Mouse (Mus musculus) brown adipose tissue, adult 24 weeks (tissue): ENCODE results near the gene Aym1. TPM values are rescaled to one million over a fixed set of nuclear protein-coding genes. Genes with fewer than 3 reads are reported as not detected.

Experiments
- H3K27ac ChIP-seq: fragments of 200-500 bp; replicated peaks from 2 replicates; pipeline ENCODE4 v1.5.1; 2012; ENCODE audit warnings: low read depth, mild to moderate bottlenecking, low read length
- H3K4me1 ChIP-seq: fragments of 200-500 bp; 2 replicates; pipeline ENCODE4 v1.6.1; 2012; ENCODE audit warnings: low read length, mixed read lengths; ENCODE audit not compliant: control insufficient read depth, insufficient read depth, insufficient read length
- H3K4me3 ChIP-seq: fragments of 200-500 bp; 2 replicates; pipeline ENCODE4 v1.5.1; 2012; ENCODE audit warnings: low read depth, mild to moderate bottlenecking, low read length, moderate library complexity; ENCODE audit not compliant: insufficient read depth
- polyA plus RNA-seq: library from polyadenylated mRNA; stranded (reverse); fragments of >200 nt; gene quantifications from 2 replicates; pipeline ENCODE4 v1.2.4, GENCODE M21; 2012; ENCODE audit not compliant: missing spikeins, insufficient read depth, insufficient read length

Aym1 gene
- polyA plus RNA-seq = not detected in 2 replicates

DNA sequence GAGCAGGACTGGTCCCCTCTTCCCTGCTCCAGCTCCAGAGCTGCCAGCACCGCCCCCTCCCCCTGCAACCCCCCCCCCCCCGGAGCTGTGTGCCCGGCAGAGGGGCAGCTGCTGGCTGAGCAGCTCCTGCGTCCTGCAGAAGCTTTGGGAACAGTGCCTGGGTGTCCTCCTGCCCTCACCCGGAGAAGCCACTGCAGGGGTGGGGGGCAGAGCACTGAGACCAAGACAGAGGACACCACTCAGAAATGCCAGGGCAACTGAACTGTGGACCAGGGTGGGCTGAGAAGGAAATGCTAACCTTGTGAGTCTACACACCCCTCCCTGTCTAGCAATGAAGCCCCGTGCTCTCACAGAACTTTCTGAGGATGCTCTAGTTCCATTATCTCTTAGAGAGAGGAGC is at the start of gene Aym1:
TSS of gene Aym1 (plus strand) at position 109 of the 400 bp plus-strand sequence.
- Histone ChIP-seq H3K27ac (no peak within 1 kb of the TSS), H3K4me3 (no peak within 1 kb of the TSS), H3K4me1 (no peaks in the 10 kb centered on the region)

DNA sequence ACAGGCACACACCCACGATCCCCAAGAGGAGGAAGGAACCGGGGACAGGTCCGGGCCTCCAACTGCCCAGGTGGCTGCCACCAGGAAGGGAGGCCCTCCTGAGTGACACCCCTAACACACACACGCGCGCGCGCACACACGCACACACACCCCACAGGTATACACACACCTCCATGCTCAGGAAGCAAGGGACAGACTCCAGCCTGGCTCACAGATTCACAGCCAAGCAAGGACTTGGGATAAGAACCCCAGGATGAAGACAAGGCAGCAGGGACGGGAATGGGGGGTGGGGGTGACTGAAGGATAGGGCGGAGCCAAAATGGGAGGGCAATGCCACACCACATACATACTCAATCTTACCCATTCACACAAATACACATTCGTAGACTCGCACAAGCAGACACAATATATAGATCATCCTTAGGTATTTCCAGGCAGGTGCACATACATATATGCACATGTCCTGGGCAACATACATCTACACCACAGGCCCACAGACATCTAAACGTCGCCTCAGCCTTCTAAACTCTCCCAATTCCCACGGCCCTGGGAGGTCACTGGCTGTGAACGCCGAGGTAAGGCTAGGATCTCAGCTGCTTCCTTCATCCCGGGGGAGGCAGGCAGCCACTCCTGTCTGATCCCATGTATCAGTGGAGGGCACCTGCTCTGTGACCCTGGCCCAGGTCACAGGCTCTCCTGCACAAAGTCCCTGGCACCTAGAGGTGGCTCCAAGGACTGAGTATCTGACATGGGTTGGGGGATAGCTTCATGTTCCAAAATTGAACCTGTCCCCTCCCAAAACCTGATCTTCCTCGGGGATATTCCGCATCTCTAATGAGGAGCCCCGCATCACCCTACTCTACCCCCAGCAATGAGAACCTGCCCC is 47.4 kb upstream of the Aym1 start:
- no peak overlapping the region for H3K27ac ChIP-seq
- no peaks in the 10 kb centered on the region for H3K4me1 ChIP-seq
- H3K4me3 ChIP-seq = peak overlapping the region; percentile 55; the same call in 1 of the 2 replicates

DNA sequence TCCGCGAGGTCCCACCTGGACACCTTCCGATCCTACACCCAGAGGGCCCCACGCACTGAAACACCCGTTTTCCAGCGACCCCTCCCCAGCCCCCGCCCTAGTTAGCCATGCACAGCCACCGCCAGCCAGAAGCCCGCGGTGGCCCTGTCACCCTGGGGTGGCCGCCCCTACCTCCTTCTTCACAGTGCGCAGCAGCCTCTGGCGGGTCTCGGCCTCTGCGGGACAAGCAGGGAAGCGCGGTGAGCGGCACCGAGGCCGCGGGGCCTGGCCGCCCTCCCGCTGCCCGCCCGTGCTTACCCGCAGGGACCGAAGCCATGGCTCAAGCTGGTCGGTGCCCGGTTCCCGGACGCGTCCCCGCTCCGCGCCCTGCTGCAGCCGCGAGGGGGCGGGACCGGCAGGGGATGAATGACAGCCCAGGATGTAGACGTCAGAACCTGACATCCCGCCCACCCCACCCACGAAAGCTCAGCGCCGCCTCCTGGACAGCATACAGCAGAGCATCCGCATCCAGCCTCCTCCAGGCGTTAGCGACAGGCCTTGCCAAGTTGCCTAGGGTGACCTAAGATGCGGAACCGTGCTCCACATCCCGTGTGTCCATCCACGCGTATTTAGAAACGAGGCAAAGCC is 46.6 kb upstream of the Aym1 start, which contains the start of gene Sgsm1:
TSS of gene Sgsm1 (minus strand) at position 410 of the 627 bp plus-strand sequence.
- Histone ChIP-seq H3K27ac (no peak within 1 kb of the TSS), H3K4me3 (peak within 1 kb of the TSS; percentile 55), H3K4me1 (no peaks in the 10 kb centered on the region)

DNA sequence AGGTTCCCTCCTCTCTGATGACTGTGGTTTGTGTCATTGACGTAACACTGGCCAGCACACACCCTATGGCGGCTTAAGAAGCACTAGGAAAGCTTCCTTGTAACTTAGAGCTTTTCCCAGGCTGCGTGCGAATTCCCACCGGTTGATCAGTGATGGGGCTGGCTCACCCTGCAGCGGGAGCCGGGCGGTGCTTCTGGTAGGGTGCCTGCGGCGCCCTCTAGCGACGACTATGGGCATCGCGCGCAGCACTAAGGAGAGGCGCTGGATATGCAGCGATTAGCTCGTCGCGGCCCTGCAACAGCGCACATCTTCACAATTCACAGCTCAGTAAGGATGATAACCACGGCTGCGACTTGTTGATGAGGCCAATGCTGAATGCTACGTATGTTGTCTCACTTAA is 43.1 kb upstream of the Aym1 start:
- Histone ChIP-seq H3K4me3 (no peak overlapping the region), H3K27ac (no peak overlapping the region), H3K4me1 (no peaks in the 10 kb centered on the region)

DNA sequence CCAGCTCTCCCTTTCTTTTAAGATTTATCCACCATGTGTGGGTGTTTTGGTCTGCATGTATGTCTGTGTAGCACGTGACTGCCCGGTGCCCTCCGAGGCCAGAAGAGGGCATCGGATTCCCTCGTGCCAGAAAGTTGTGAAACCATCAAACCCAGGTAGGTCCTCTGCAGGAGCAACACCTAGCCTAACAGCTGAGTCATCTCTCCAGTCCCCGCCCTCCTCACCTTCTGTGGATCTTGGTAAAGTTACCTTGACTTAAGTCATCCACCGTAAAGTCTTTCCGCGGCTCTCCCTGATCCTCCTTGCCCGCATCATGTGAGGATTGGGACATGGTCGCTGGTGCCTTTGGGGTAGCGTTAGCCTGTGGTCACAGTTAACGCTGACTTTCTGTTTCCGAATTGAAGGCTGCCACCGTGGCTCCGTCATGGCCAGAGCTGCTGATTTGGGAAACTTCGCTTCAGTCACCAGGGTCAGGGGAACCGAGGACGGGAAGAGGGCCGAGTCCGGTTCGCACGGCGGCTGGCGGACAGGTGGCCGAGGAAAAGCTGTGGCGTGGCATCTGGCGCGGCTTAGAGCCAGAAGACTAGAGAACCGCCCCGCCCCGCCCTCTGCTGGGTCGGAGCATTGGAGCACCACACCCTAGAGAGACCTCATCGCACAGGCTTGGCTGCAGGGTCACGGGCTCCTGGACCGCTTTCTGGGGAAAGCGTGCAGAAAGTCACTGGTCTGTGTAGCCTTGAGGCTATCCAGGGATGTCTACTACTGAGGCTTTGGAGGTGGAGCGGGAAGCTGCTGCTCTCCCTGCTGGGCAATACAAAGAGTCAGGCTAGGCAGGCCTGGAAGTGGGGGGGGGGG is 33.1 kb upstream of the Aym1 start:
- Histone ChIP-seq H3K27ac (no peak overlapping the region), H3K4me1 (no peaks in the 10 kb centered on the region), H3K4me3 (peak overlapping the region; percentile 46)

DNA sequence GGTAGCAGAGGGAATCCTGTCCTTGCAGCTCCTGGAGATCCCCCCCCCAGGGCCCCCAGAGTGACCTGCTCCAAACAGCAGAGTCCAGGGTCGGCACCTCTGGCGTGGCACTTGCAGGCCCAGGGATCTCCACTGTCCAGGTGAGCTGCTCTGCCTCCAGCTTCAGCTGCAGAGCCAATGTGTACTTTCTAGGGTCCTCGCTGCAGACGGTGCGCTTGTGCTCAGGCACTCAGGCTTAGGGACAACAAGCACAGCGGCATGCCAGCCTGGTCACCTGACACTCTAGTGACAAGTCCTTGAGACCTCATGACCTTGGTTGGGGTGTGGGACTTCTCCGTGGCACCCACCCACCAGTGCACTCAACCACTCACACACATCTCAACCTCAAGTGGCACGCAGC is 27.6 kb upstream of the Aym1 start:
- H3K4me1 ChIP-seq = no peaks in the 10 kb centered on the region
- no peak overlapping the region for H3K27ac ChIP-seq
- H3K4me3 ChIP-seq = no peak overlapping the region

DNA sequence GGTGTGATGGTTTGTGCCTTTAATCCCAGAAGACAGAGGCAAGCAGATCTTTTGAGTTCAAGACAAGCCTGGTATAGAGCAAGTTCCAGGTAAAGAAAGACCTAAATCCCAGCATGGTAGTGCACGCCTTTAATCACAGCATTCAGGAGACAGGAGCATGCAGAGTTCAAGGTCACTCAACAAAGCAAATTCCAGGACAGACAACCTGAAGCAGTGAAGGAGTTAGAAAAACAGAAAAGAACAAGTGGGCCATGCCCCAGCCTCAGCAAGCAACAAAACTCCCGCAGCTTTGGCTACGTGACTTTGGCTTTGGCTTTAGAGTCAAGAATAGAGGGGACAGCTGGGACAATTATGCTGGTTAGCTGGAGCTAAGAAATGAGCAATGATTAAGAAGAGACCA is 26.9 kb upstream of the Aym1 start:
- Histone ChIP-seq H3K4me3 (no peak overlapping the region), H3K27ac (no peak overlapping the region), H3K4me1 (no peaks in the 10 kb centered on the region; the same call in 1 of the 2 replicates)

DNA sequence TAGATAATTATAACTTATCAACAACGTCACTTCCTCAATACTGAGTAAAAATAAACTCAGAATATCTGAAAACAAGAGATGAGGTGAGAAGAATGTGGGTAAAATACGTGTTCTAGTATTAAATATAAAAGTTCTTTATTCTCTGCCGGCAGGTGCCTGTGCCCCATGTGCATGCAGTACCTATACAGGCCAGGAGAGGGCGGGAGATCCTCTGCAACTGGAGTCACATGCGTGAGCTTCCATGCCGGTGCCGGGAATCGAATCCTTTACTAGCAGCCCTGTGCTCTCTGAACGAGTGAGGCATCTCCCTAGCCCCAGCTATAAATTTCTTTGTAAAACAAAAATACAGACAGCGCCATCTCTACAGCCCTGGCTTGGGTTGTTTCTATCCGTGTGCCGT is 24.9 kb upstream of the Aym1 start:
- H3K4me3 ChIP-seq = no peak overlapping the region
- H3K4me1 ChIP-seq = no peaks in the 10 kb centered on the region; the same call in 1 of the 2 replicates

DNA sequence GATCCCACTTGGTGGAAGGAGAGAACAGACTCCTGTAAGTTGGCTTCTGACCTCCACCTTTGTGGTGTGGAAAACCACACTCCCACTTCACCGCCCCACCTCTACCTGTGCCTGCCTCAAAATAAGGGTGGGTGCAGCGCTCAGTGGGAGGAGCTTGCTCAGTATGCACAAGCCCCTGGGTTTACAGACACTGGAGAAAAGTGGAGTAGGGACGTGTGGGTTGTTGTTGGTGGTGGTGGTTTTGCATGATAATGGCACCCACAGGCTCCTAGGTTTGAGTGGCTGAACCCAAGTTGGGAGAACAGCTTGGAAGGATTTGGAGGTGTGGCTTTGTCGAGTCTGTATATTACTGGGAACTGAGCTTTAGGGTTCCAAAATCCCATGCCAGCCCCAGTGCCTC is 24.2 kb upstream of the Aym1 start:
- H3K4me1 ChIP-seq = no peaks in the 10 kb centered on the region; the same call in 1 of the 2 replicates
- no peak overlapping the region for H3K4me3 ChIP-seq
- no peak overlapping the region for H3K27ac ChIP-seq

More for the DNA sequence above, 24.9 kb upstream of the Aym1 start:
- no peak overlapping the region for H3K27ac ChIP-seq

DNA sequence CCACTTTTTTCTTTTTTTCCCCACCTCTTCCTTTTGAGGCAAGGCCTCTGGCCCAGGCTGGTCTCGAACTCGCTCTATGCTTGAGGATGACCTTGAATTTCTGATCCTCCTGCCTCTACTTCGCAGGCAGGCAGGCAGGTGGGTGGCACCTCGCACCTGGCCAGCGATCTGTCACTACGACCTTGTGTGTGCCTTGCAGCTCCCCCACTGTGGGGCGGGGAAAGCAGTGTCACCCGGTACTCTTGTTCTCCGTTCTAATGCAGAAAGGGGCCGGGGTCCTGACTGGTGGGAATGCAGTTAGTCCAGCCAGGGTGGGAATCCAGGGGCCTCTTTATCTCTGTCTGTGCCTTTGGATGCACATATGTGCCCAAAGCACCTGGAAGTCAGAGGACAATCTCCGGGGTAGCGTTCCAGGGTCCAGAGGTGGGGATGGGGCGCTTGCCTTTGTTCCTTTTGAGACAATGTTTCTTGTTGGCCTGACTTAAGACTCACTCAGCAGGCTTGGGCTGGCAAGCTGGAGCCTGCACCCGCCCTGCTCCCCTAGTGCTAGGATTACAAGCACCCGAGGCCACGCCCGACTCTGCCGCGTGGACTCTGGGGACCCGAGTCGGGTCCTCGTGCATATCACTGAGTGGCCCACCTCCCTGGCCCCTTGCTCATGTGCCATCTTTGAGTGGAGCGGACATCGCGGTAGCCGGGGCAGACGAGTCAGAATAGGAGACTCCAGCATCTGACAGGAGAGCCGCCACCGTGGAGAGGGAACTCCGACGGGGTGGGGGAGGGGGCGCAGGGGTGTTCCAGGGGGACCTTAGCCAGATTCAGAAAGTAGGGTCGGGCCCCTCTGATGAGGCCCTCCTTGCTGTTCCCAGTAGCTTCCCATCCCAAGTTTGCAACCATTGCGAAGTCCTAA is 22.2 kb upstream of the Aym1 start:
- Histone ChIP-seq H3K4me1 (no peaks in the 10 kb centered on the region; the same call in 1 of the 2 replicates), H3K4me3 (no peak overlapping the region), H3K27ac (no peak overlapping the region)

DNA sequence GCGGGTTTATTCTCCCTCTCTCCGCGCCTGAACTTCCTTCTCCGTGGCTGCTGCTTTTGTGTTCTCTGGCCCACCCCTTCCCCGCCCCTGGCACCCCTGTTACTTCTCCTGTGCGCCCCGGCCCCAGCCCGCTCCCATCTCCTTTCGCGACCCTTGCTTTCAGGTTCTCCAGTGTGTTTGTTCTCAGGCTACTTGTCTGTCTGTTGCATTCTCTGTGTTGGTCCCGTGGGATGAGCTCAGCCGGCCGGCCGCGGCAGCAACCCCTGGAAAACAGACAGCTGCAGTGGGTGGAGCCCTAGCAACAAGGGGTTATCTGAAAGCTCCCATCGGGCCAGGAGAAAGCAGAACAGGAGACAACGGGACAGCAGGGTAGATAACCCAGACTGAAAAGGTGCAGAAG is 21.4 kb upstream of the Aym1 start:
- Histone ChIP-seq H3K4me1 (no peaks in the 10 kb centered on the region; the same call in 1 of the 2 replicates), H3K27ac (no peak overlapping the region), H3K4me3 (no peak overlapping the region)

DNA sequence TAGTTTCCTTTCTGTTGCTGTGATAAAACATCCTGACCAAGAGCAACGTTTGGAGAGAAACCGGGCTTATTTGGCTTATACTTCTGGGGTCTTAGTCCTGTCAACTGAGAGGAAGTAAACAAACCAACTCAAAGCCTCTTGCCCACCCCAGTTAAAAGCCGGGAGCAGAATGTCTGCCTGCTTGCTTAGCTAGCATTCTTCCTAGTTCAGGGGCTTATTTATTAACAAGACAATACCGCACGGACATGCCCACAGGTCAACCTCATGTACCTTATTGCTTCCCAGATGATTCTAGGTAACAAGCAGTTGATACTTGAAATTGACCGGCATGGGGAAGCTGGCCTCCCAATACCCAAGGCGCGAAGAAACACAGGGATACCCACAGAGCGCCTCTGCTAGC is 20.8 kb upstream of the Aym1 start:
- H3K4me1 ChIP-seq = no peaks in the 10 kb centered on the region; the same call in 1 of the 2 replicates
- no peak overlapping the region for H3K27ac ChIP-seq
- no peak overlapping the region for H3K4me3 ChIP-seq

DNA sequence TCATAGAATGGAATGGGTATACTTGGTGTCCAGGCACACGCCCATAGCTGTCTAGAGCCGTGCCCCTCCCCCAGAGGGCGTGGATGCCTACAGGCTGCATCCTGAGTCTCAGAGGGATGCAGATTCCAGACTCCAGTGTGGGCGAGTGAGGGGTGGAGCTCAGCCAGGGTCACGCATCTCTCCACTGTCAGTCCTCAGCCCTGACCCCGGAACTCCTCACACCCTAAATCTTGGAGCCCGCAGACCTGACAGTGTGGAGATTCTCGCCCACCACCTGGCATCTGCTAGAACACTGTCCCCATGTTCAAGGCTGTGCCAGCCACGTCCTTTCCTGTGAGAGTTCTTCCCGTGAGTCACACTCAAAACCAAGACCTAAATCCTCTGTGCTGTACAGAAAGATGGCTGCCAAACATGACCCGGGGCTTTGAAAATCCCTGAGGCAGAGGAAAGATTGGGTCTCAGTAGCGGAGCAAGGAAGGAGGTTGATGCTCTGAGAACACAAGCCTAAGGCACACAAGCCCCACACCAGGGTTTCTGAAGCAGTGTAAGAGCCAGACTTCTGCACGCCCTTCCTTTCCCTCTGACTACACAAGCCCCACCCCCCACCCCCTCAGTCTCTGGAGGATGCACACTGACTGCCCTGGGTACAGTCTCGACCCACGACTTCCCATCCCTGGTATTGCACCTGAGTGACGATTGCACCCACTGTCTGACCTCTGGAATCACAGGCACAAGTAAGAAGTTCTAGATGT is 12.3 kb upstream of the Aym1 start:
- no peak overlapping the region for H3K4me3 ChIP-seq
- no peak overlapping the region for H3K27ac ChIP-seq
- H3K4me1 ChIP-seq = no peaks in the 10 kb centered on the region
